10 mouse cellular contexts compared by ENCODE assay signal in genomic region chr3:8718206-8718605, GRCm38 (mm10).
DNase-seq lines count a peak whose midpoint lies in the region; ATAC-seq and TF ChIP-seq lines count a peak whose summit lies in the region.
"Had no signal": no experiment of that assay in that cellular context is flagged by ENCODE, and none has a peak within 500 bp of the region (broad histone marks: within the 10 kb centered on the region; RNA-seq: fewer than 3 reads in every experiment).

No protein-coding gene starts in this region.

- H3K4me3 ChIP-seq in myocyte: no peak overlapping the region

- ATAC-seq in hematopoietic stem cell, adult 5-6 weeks (replicated peaks in 1 of 2; ENCODE audit: insufficient read depth in 1 of 2, low FRiP score in 2 of 2, low TSS enrichment in 1 of 2, low read depth in 1 of 2, poor library complexity in 2 of 2, severe bottlenecking in 2 of 2): 0 out of 4 replicates have a peak, but pooled peaks have one; percentile 11 to 18

- no peak for TF ChIP-seq POLR2A in myocyte (IDR thresholded peaks at IDR 0.05; ENCODE audit: insufficient read length, low read depth)

- peak; percentile 42 for DNase-seq in embryo, embryonic 10 days (ENCODE audit: low spot score)
- DNase-seq in embryo, embryonic 9.5 days (ENCODE audit: extremely low spot score): no peak
- DNase-seq in CD4-positive helper T cell, adult 2 months (ENCODE audit: low read depth, low spot score): peak; percentile 60
- no peak for DNase-seq in right cerebral cortex, adult 18-20 months
- no peak for DNase-seq in left cerebral cortex, adult 8-10 months (ENCODE audit: low spot score in 2 of 2)
- no peak for DNase-seq in spleen, postnatal 10 days (ENCODE audit: low spot score in 2 of 2)
- DNase-seq: adrenal gland, postnatal 25 days; lung, adult 2 months had no signal

- H3K36me3 ChIP-seq in myocyte (ENCODE audit: control insufficient read depth, insufficient read depth): no peaks in the 10 kb centered on the region

- peak overlapping the region; percentile 63 for H3K4me2 ChIP-seq in myocyte (ENCODE audit: low read depth)

- H3ac ChIP-seq in myocyte (ENCODE audit: control insufficient read depth, insufficient read length): no peak overlapping the region

- H3K79me2 ChIP-seq in myocyte (ENCODE audit: control insufficient read depth, insufficient read depth): no peaks in the 10 kb centered on the region

- H3K27me3 ChIP-seq in myocyte (ENCODE audit: control insufficient read depth, insufficient read depth, insufficient read length): no peaks in the 10 kb centered on the region

TF ChIP-seq in myocyte, 11 proteins besides CTCF, POLR2A, EP300 and RAD21:
- TF ChIP-seq REST (IDR thresholded peaks at IDR 0.05; ENCODE audit: insufficient read depth, insufficient read length): no peak

Comparison
In these comparisons a context has a peak if more than half of its experiments do, and no peak if none do; other contexts are left out.
1. DNase-seq: peak in embryo, embryonic 10 days (single experiment) and CD4-positive helper T cell, adult 2 months (single experiment); none in embryo, embryonic 9.5 days (single experiment), right cerebral cortex, adult 18-20 months (single experiment), left cerebral cortex, adult 8-10 months (0 of 2) and spleen, postnatal 10 days (0 of 2).